Mouse (Mus musculus) lung, embryonic 14.5 days (tissue): ENCODE measurements around the gene Unc79. TPM values are rescaled to one million over a fixed set of nuclear protein-coding genes. Genes with fewer than 3 reads are reported as not detected.
A peak's percentile ranks its signal among the peaks of the same experiment; 100 is the strongest.

ENCODE experiments used
- ATAC-seq: fragments of 200-750 bp; cut with Nextera tagmentation; 2 replicates; pipeline ENCODE4 v1.8.0; 2017; ENCODE audit warnings: mild to moderate bottlenecking, moderate TSS enrichment, moderate library complexity; ENCODE audit not compliant: insufficient read depth
- DNase-seq: peaks from one replicate; pipeline ENCODE4 v3.0.0-alpha.2; 2015
- H3K27ac ChIP-seq: fragments of 300-500 bp; sonication (generic); 2 replicates; pipeline ENCODE4 v1.5.1; 2014; ENCODE audit warnings: low read depth, mild to moderate bottlenecking, moderate library complexity
- H3K27me3 ChIP-seq: fragments of 300-500 bp; sonication (generic); 2 replicates; pipeline ENCODE4 v1.6.1; 2014; ENCODE audit warnings: low read length, control low read depth; ENCODE audit not compliant: insufficient read depth
- H3K36me3 ChIP-seq: fragments of 300-500 bp; sonication (generic); 2 replicates; pipeline ENCODE4 v1.6.1; 2014; ENCODE audit warnings: control low read depth; ENCODE audit not compliant: insufficient read depth
- H3K4me1 ChIP-seq: fragments of 300-500 bp; sonication (generic); 2 replicates; pipeline ENCODE4 v1.6.1; 2014; ENCODE audit warnings: antibody characterized with exemption, control low read depth; ENCODE audit not compliant: insufficient read depth
- H3K4me2 ChIP-seq: fragments of 300-500 bp; sonication (generic); 2 replicates; pipeline ENCODE4 v1.6.1; 2014; ENCODE audit warnings: mild to moderate bottlenecking
- H3K4me3 ChIP-seq: fragments of 300-500 bp; sonication (generic); 2 replicates; pipeline ENCODE4 v1.5.1; 2014; ENCODE audit warnings: low read depth, low read length
- H3K9ac ChIP-seq: fragments of 300-500 bp; sonication (generic); 2 replicates; pipeline ENCODE4 v1.6.1; 2014
- H3K9me3 ChIP-seq: fragments of 300-500 bp; sonication (generic); 2 replicates; pipeline ENCODE4 v1.6.1; 2016; ENCODE audit warnings: low read depth, low read length, control low read depth
- CTCF ChIP-seq: IDR thresholded peaks from 2 replicates; pipeline ENCODE4 v1.5.1; 2016; ENCODE audit warnings: antibody characterized with exemption, low read depth
- WGBS: fragments of 180-500 bp; shearing (Covaris S2); extraction: QIAGEN DNeasy Blood & Tissue Kit; methylation state at CpG from one replicate; pipeline ENCODE4 v1.1.7; 2014; 5-methylcytosine and 5-hydroxymethylcytosine counted together
- polyA plus RNA-seq: library from polyadenylated mRNA; unstranded; fragments of >200 nt; fragmentation: Nextera tagmentation; extraction: Ambion mirVana; gene quantifications from 2 replicates; pipeline ENCODE4 v1.2.1, GENCODE M21; 2014

The Unc79 gene
- polyA plus RNA-seq, 1 experiment from 2014 or later: 0.09 TPM

DNA sequence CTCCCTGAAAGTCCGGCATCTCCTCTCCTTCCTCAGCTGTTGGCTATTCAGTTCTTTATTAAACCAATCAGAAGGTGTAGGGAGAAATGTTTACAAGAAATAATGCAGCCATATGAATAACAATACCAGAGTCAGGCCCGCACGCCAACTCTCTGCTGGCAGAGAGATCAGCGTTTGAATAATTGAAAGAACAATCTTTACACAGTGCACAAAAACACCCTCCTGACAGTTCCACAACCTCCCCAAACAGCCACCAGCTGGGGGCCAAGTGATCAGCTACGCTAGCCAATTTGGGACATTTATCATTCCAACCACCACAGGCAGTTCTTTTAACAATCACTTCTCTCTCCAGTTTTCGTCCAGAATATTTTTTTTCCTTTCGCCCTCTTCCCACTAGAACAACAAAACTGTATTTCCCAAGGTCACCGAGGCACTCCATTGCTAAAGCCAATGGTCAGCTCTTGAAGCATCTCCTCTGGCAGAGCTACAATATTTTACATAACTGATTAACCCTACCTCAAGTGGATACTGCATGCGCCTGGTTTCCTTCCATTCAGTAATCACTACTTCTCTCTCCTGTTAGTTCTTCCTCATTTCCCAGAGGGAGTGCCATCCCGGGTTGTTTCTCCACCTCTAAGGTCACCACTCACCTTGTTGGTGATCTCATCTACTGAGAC, 169.0 kb downstream of the Unc79 start:
- no peaks in the 10 kb centered on the region for H3K27me3 ChIP-seq
- no peaks in the 10 kb centered on the region for H3K9me3 ChIP-seq
- no peaks in the 10 kb centered on the region for H3K36me3 ChIP-seq
- TF ChIP-seq CTCF: no peak
- H3K4me1 ChIP-seq: no peaks in the 10 kb centered on the region
- DNase-seq (peak; percentile 70), ATAC-seq (peak; percentile 85)
- 49% methylated on average over 10 of the region's 10 CpGs for WGBS
- H3K4me2 ChIP-seq: no peak overlapping the region
- H3K9ac ChIP-seq: no peak overlapping the region
- H3K4me3 ChIP-seq: no peak overlapping the region
- no peak overlapping the region for H3K27ac ChIP-seq

DNA sequence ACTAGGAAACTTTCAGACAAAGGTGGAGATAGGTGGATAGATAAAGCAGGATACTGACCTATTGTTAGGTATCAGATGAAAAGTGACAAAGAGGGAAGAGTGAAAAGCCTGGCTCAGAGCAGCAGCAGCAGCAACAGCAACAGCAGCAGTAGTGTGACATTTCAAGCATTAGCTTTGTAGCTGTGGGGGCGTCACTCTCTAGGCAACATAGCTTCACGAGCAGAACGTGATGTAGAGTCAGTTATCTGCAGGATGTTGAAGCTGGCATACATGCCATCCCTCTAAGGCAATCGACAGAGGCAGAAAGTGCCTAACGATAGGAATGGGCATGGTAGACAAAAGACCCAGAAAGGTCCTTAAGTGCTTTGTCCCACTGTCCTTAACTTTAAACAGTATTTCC, 173.3 kb downstream of the Unc79 start:
- Histone ChIP-seq H3K36me3 (no peaks in the 10 kb centered on the region), H3K4me1 (no peaks in the 10 kb centered on the region), H3K9me3 (no peaks in the 10 kb centered on the region), H3K4me3 (no peak overlapping the region), H3K27ac (no peak overlapping the region), H3K4me2 (no peak overlapping the region), H3K27me3 (no peaks in the 10 kb centered on the region), H3K9ac (no peak overlapping the region)
- ATAC-seq (no peak), DNase-seq (no peak)
- WGBS: 70% methylated on average over 5 of the region's 5 CpGs
- no peak for TF ChIP-seq CTCF

DNA sequence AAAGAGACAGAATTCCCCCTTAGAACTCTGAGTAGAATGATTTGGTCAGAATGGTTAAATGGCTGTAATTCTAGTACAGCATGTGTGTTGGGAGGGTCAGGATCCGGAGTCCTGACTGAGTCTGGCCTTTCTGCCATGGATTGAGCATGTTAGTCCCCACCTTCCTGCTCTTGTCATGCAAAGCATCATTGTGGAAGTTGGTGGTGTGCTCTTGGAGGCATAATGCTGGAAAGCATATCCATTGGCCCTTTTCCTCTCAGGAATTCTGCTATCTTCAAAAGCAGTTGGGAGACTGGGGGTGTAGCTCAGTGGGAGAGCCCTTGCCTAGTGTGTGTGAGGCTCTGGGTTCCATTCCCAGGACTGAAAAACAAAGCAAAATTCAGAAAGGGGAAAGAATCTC, 175.2 kb downstream of the Unc79 start:
- Histone ChIP-seq H3K36me3 (no peaks in the 10 kb centered on the region), H3K27me3 (no peaks in the 10 kb centered on the region), H3K4me1 (no peaks in the 10 kb centered on the region), H3K4me3 (no peak overlapping the region), H3K4me2 (no peak overlapping the region), H3K27ac (no peak overlapping the region), H3K9ac (no peak overlapping the region), H3K9me3 (no peaks in the 10 kb centered on the region)
- ATAC-seq (no peak), DNase-seq (no peak)
- no peak for TF ChIP-seq CTCF
- 72% methylated on average over 1 of the region's 1 CpGs for WGBS

DNA sequence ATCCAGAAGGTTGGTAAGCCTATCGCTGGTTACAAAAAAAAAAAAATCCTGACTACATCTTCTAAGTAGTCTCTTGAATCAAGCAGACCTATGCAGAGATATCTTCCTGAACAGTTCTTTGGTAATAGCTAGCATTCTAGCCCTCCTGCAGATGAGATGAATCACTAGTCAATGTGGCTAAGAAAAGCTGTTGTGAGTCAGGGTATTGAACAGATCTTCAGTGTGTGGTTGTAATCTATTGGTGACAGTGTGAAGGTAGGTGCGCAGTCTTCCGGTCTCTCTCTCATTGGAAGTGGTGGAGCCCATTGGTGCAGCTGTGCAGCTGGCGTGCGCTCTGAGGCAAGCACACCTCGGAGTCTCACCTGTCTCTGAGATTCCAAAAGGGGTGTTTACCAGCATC, 180.3 kb downstream of the Unc79 start:
- Histone ChIP-seq H3K4me1 (no peaks in the 10 kb centered on the region), H3K4me3 (no peak overlapping the region), H3K4me2 (no peak overlapping the region), H3K9ac (no peak overlapping the region), H3K36me3 (no peaks in the 10 kb centered on the region), H3K27ac (no peak overlapping the region), H3K9me3 (no peaks in the 10 kb centered on the region), H3K27me3 (no peaks in the 10 kb centered on the region)
- ATAC-seq (no peak), DNase-seq (no peak)
- no peak for TF ChIP-seq CTCF
- WGBS: 96% methylated on average over 6 of the region's 6 CpGs

DNA sequence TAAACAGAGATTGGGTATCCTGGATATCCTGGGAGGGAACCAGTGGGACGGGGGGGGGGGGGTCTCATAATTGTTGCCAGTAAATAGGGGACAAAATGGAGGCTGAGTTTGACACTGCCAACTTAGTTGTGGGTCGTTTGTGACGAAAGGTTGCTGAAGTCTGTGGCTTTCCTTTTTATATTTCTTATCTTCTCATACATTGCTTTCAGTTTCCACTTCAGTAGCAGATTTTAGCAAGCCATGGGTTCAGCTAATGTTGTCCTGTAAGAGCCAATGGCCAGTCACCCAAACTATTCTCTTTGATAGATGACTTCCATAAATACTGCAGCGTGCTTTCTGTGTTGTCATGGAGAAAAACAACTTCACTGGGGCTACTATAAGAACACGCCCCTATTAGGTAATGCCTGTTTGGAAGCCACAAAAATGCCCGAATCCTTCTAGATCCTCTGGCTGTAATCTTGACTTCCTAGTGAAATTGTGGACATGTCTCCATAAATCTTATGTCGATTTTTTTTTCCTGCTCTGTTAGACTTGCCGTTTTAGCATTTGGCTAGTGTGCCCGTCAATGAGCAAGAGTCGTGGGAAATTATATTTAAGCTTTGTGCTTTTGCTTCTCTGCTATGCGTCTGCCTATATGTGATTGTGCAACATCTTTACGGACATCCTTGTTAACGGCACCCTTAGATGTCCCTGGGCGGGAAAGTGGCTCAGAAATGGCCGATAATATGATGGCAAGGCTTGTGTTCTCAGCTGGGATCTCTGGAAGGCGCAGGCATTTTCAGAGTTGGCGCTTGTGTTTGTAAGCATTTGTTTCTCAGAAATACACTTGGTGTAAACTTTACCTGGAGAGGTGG, 181.0 kb downstream of the Unc79 start:
- Histone ChIP-seq H3K4me3 (no peak overlapping the region), H3K9me3 (no peaks in the 10 kb centered on the region), H3K4me2 (no peak overlapping the region), H3K9ac (no peak overlapping the region), H3K27me3 (no peaks in the 10 kb centered on the region), H3K27ac (no peak overlapping the region), H3K36me3 (no peaks in the 10 kb centered on the region), H3K4me1 (no peaks in the 10 kb centered on the region)
- WGBS: 73% methylated on average over 17 of the region's 17 CpGs
- no peak for ATAC-seq
- no peak for TF ChIP-seq CTCF
- DNase-seq: no peak

DNA sequence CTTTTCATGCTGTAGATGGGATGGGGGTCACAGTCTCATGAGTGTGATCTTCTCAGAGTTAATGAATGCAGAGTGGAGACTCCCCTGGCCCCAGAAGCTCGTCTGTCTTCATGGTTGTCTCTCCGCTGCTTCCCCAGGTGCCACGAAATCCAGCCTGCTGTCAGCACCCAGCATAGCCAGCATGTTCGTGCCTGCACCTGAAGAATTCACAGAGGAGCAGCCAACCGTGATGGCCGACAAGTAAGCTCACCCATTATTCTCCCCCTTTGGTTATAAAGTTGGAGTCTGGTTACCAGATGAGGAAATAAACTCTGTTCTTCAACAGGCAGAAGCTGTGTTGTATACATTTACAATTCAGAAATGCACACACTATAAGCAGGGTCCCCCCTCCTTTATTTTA, 182.8 kb downstream of the Unc79 start:
- no peaks in the 10 kb centered on the region for H3K36me3 ChIP-seq
- H3K27ac ChIP-seq: no peak overlapping the region
- ATAC-seq: no peak
- whole genome bisulfite sequencing: 51% methylated on average over 6 of the region's 6 CpGs
- H3K9me3 ChIP-seq: no peaks in the 10 kb centered on the region
- no peaks in the 10 kb centered on the region for H3K27me3 ChIP-seq
- H3K4me3 ChIP-seq: no peak overlapping the region
- no peaks in the 10 kb centered on the region for H3K4me1 ChIP-seq
- no peak overlapping the region for H3K4me2 ChIP-seq
- no peak for TF ChIP-seq CTCF
- DNase-seq: no peak
- H3K9ac ChIP-seq: no peak overlapping the region

DNA sequence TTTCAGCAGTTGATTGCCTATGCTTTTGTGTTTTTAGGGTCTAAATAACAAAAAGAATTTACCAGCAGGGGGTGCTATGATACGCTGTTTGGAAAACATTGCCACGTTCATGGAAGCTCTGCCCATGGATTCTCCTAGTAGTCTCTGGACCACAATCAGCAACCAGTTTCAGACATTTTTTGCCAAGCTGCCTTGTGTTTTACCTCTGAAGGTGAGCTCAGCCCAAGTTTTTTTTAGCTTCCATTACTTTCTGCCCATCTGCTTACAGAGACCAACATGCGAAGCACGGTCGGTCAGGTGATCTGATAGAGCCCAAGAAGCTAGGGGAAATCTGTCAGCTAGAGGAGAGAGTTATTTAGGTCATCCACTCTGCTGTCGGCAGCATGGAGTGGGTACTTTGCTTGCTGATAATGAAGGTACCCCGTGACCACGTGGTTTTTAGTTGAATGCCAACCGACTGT, 193.9 kb downstream of the Unc79 start:
- Histone ChIP-seq H3K4me2 (no peak overlapping the region), H3K27me3 (no peaks in the 10 kb centered on the region), H3K9me3 (no peaks in the 10 kb centered on the region), H3K9ac (no peak overlapping the region), H3K36me3 (no peaks in the 10 kb centered on the region), H3K27ac (no peak overlapping the region), H3K4me1 (no peaks in the 10 kb centered on the region), H3K4me3 (no peak overlapping the region)
- WGBS: 46% methylated on average over 9 of the region's 9 CpGs
- ATAC-seq (no peak), DNase-seq (peak; percentile 97)
- peak; percentile 62 for TF ChIP-seq CTCF
